Mouse (Mus musculus) CH12.LX (cell line): ENCODE data around the gene Wnt9a.

Experiments
- JUN ChIP-seq: IDR thresholded peaks from 2 replicates; pipeline ENCODE4 v1.6.1; 2011; ENCODE audit warnings: low read depth, mild to moderate bottlenecking, low read length, improper control_type of control experiment, moderate library complexity; ENCODE audit not compliant: insufficient read depth
- POLR2A ChIP-seq: IDR thresholded peaks from 2 replicates; pipeline ENCODE4 v1.6.1; 2011; ENCODE audit warnings: low read depth, mild to moderate bottlenecking, improper control_type of control experiment, low read length

GRCm38 (mm10) chr11:59369848-59370247, 63.1 kb downstream of the Wnt9a start:
- peak; percentile 59 for TF ChIP-seq JUN
- TF ChIP-seq POLR2A: no peak
